Mouse (Mus musculus) Muller cell, postnatal 12 days (primary cell): Measurements from ENCODE around the gene Slc16a10.
A peak's percentile ranks its signal among the peaks of the same experiment; 100 is the strongest.
"Not testable (repeated sequence)": the region's sequence is repeated elsewhere in the genome, so short reads cannot be mapped to it uniquely, and the experiment has no call there.

ENCODE experiments used
- DNase-seq: peaks from one replicate; pipeline ENCODE4 v3.0.0-alpha.2; 2015; ENCODE audit errors: inconsistent ontology term

The Slc16a10 gene

DNA sequence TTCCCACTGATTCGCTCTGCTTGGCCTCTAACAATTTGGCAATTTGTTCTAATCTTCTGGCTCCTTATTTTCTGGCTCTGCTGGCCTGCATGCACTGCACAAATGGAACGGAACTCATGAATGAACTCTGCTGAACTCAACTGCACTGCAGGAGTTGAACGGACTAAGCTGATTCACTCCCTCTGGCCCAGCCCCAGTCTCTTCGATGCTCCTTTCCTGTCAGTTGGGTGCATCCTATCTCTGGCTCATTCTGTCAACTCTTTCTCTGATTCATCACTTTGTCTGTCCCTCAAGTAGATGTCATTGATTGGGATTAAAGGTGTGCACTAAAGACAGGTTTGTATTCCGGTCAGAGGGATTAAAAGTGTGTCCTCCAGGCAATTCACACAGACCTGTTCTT, 115.5 kb downstream of the Slc16a10 start:
- DNase-seq, result no peak

GRCm38 (mm10) chr10:40025560-40025959, 116.5 kb downstream of the Slc16a10 start:
- DNase-seq, result no peak

GRCm38 (mm10) chr10:40024554-40025428, 117.3 kb downstream of the Slc16a10 start, which contains the start of gene Mfsd4b1:
TSS of gene Mfsd4b1 (minus strand) at chr10:40025268.
- peak; percentile 82 for DNase-seq

DNA sequence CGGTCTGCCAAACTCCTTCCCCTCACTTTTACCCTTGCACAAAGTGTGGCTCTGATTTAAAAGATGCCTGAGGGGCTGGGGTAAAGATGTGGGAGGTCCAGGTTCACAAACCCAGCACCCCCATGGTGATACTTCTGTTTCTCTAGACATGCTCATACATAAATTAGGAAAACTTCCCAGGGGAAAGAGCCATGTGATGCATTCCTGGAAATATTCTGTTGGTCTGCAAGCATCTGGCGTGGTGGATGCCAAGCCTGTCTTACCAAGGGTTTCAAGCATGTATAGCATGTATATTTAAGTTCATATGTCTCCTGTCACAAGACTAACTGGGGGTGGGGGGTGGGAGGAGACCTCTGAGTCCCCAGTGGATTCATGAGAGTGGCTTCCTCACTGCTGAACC, 121.7 kb downstream of the Slc16a10 start:
- no peak for DNase-seq

DNA sequence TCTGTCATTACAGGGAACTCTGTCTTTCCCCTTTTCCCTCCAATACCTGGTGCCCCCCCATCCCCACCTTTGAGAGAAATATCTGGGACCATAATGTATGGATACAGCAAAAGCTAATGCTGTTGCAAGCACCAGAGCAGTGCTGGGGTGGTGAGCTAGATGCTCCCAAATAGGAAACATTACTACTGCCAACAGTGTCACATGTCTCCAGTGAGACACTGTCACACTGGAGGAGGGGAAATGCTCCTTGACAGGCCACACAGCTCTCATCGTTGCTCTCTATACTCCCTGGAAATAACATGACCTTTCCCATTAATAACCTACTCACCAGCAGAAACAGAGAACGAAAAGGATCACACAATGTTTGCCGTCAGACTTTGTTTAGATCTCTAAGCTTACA, 122.6 kb downstream of the Slc16a10 start:
- no peak for DNase-seq

GRCm38 (mm10) chr10:40018261-40018860, 123.7 kb downstream of the Slc16a10 start:
- no peak for DNase-seq

DNA sequence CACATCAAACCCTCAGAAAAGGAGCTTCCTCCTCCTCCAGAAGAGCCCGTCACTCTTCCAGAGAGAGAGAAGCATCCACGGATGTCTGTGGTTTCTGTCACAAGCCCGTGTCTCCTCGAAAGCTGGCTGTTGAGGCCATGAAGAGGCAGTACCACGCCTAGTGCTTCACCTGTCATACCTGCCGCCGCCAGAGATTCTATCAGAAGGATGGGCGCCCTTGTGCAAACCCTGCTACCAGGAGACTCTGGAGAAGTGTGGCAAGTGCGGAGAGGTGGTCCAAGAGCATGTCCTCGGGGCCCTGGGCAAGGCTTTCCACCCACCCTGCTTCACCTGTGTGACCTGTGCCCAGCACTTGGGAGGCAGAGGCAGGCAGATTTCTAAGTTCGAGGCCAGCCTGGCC, 132.5 kb downstream of the Slc16a10 start:
- no peak for DNase-seq

DNA sequence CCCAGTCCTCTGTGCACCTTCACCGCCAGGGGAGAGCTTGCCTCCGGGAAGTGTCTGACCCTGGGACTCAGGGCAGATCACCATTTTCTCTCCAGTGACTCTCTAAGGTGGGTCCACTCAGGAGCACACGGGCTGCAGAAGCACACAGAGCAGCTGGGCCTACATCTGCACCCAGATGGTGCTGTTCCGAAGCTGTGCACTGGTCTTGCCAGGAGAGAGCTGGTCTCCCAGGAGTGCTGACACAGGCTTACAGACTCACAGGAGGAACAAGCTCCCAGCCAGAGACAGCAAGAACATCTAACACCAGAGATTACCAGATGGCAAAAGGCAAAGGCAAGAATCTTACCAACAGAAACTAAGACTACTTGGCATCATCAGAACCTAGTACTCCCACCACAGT, 133.2 kb downstream of the Slc16a10 start:
- not testable (repeated sequence) for DNase-seq

DNA sequence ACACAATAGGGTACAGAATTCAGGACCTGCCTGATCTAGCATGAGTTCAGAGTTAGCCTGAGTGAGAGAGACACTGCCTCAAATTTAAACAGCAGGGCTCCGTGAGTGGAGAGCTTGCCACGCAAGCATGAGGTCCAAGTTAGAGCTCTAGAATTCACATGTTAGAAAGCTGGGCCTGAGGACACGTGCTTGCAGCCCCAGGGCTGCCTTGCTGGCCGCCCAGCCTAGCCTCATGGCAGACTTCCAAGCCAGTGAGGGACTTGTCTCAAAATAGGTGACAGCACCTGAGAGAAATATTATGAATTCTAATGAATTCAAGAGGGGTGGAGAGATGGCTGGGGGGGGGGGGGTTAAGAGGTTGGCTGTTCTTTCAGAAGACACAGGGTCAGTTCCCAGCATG, 134.1 kb downstream of the Slc16a10 start:
- DNase-seq, result no peak

DNA sequence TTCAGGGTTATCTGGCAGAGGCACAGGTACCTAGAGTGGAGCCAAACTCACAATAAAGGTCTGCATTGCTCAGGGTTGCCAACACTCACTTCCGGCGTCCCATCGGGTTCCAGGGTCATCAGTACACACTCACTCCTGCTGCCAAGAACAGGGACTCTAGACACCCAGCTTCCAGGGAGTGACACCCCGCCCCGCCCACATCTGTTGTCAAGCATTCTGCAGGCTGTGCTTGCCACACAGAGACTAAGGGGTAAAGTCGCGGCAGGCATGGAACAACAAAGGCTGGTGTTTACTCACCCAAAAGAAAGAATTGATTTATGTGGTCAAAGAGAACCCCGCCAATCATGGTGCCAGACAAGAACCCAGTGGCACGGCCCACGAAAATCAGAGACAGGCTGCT, 135.1 kb downstream of the Slc16a10 start:
- DNase-seq, result no peak

- DNase-seq, result no peak
Measured at GRCm38 (mm10) chr10:40000746-40001145, 141.3 kb downstream of the Slc16a10 start.

DNA sequence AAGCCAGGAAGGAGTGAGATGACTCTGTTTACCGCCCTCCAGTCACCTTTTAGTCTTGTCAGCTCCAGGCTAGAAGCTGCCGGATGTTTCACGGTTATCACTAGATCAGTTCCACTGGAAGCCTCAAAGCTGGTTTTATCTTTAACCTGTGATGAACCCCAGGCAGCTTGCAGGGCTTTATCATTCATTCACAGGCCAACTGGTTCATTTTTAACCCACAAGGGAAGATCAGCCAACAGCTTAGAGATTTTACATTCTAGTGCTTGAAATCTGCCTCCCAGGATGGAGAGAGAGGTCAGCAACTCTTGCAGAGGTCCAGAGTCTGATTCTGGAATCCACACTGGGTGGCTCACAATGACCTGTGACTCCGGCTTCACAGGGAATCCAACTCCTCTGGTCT, 150.9 kb downstream of the Slc16a10 start:
- DNase-seq, result no peak

- no peak for DNase-seq
Measured at GRCm38 (mm10) chr10:39986466-39986865, 155.6 kb downstream of the Slc16a10 start, which contains the start of gene Mfsd4b5. TSS of gene Mfsd4b5 (minus strand) at chr10:39986646.
